Mouse (Mus musculus) erythroblast, embryonic 14.5 days (primary cell): ENCODE measurements around the gene Fancc.

Source experiments
- GATA1 ChIP-seq: IDR thresholded peaks from 2 replicates; pipeline ENCODE4 v1.6.1; 2012; ENCODE audit warnings: low read length, inconsistent platforms, mixed read lengths
- TAL1 ChIP-seq: IDR thresholded peaks from 3 replicates; pipeline ENCODE4 v1.6.1; 2012; ENCODE audit warnings: low read length, inconsistent platforms, mixed read lengths

DNA sequence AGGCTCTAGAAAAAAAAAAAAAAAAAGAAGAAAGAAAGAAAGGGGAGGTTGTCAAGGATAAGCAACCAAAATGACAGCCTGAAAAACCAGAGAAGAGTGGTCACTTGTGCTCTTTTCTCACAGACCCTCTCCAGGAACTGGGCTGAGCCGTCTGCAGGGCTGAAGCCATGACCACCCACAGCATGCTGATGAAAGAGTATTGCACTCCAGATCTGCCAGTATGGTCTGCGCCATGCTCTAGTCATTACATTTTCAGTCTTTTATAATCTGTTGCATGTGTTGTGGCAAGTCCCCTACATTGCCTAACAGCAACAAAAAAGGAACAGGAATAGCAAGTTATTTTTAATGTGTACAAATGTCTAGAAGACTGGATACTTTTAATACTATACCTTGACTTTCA, 114.9 kb downstream of the Fancc start:
- TF ChIP-seq GATA1 (no peak), TAL1 (no peak)
